Mouse (Mus musculus) erythroblast, embryonic 14.5 days (primary cell): Measurements from ENCODE around the gene Adora1. TPM values are rescaled to one million over a fixed set of nuclear protein-coding genes. Genes with fewer than 3 reads are reported as not detected.

ENCODE experiments used
- H3K27me3 ChIP-seq: 2 replicates; pipeline ENCODE4 v1.6.1; 2012; ENCODE audit warnings: inconsistent platforms; ENCODE audit not compliant: control insufficient read depth
- H3K36me3 ChIP-seq: 2 replicates; pipeline ENCODE4 v1.6.1; 2012; ENCODE audit warnings: mild to moderate bottlenecking, inconsistent platforms; ENCODE audit not compliant: control insufficient read depth
- H3K4me1 ChIP-seq: 2 replicates; pipeline ENCODE4 v1.6.1; 2012; ENCODE audit warnings: inconsistent platforms; ENCODE audit not compliant: control insufficient read depth
- H3K4me3 ChIP-seq: replicated peaks from 2 replicates; pipeline ENCODE3; 2012; ENCODE audit warnings: moderate library complexity, mild to moderate bottlenecking, inconsistent platforms
- H3K9me3 ChIP-seq: 2 replicates; pipeline ENCODE4 v1.6.1; 2012; ENCODE audit warnings: low read length, inconsistent platforms, mixed read lengths; ENCODE audit not compliant: control insufficient read depth
- GATA1 ChIP-seq: IDR thresholded peaks from 2 replicates; pipeline ENCODE4 v1.6.1; 2012; ENCODE audit warnings: low read length, inconsistent platforms, mixed read lengths
- TAL1 ChIP-seq: IDR thresholded peaks from 3 replicates; pipeline ENCODE4 v1.6.1; 2012; ENCODE audit warnings: low read length, inconsistent platforms, mixed read lengths
- polyA plus RNA-seq: library from polyadenylated mRNA; stranded (reverse); fragments of >175 nt; gene quantifications from 2 replicates; pipeline ENCODE4 v1.2.3, GENCODE M21; 2012

Gene Adora1
- polyA plus RNA-seq, 1 experiment: not detected

DNA sequence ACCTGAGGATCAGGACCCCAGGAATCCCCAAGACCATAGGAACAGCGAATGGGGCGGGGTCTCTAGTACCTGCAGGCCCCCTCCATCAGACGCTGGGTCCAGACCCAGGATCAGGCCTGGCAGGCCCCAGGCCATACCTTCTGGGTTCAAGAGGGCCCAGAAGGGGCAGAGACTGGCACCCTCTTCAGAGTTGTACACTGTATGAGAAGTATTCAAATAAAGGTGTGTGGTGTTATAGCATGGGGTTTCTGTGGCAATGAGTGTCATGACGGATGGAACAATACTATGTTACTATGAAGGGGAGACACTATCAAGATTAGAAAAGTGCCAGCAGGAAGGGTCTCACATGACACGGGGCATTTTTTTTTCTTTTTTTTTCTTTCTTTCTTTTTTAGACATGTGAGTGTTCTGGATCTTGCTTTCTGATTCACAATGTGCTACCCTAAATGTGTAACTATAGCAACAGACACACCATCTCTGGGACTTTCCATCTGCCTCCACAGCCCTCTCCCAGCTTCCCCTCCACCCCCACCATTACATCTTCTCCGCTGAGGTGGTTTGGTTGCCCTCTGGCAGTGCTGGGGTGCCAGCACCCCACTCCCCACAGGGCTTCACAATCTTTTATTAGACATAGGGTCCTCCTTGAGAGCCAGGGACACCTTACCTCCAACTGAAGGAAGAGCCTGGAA is 34.1 kb downstream of the Adora1 start:
- H3K4me3 ChIP-seq: no peak overlapping the region
- TF ChIP-seq TAL1: no peak
- TF ChIP-seq GATA1: no peak
- peaks cover 8% of the 10 kb centered on the region for H3K4me1 ChIP-seq
- no peaks in the 10 kb centered on the region for H3K27me3 ChIP-seq
- no peaks in the 10 kb centered on the region for H3K36me3 ChIP-seq
- H3K9me3 ChIP-seq: no peaks in the 10 kb centered on the region

- Histone ChIP-seq H3K36me3 (no peaks in the 10 kb centered on the region), H3K27me3 (no peaks in the 10 kb centered on the region), H3K9me3 (no peaks in the 10 kb centered on the region), H3K4me3 (no peak overlapping the region), H3K4me1 (peaks cover 3% of the 10 kb centered on the region)
- no peak for TF ChIP-seq TAL1
- TF ChIP-seq GATA1: no peak
These were observed 34.8 kb downstream of the Adora1 start for GRCm38 (mm10) chr1:134200481-134200880.

DNA sequence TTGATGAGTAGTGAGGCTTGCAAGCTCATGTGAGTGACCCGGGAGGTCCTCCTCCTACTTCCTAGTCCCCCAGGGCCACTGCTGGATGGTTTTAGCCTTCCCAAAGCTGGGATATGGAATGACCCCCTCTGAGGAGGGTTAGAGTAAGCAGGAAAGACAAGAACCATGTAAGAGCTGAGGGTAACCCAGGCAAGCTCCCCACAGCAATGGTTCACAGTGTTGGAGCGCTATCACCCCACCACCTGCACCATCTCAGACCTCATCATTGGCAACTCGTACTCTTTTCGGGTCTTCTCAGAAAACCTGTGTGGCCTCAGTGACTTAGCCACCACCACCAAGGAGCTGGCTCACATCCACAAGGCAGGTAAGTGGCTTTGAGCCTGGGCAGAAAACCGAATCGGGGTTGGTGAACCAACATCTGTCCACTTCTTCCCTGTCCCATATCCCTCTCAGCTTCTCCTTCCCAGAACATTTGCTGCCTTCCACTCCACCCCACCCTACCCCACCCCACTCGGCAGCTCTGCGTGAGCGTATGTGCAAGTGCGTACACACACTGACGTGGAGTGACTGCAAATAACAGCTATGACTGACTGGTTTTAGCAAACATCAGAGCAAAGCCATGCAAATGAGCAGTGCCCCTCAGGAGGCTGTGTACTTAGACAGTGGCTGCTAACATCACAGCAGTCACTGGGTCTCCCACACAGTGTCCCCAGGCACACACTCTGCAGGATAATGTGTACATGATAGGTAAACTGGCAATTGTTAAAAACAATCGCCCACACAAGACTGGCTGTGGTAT is 36.8 kb downstream of the Adora1 start:
- Histone ChIP-seq H3K4me1 (no peaks in the 10 kb centered on the region), H3K4me3 (no peak overlapping the region), H3K27me3 (no peaks in the 10 kb centered on the region), H3K36me3 (no peaks in the 10 kb centered on the region), H3K9me3 (no peaks in the 10 kb centered on the region)
- no peak for TF ChIP-seq TAL1
- TF ChIP-seq GATA1: no peak

DNA sequence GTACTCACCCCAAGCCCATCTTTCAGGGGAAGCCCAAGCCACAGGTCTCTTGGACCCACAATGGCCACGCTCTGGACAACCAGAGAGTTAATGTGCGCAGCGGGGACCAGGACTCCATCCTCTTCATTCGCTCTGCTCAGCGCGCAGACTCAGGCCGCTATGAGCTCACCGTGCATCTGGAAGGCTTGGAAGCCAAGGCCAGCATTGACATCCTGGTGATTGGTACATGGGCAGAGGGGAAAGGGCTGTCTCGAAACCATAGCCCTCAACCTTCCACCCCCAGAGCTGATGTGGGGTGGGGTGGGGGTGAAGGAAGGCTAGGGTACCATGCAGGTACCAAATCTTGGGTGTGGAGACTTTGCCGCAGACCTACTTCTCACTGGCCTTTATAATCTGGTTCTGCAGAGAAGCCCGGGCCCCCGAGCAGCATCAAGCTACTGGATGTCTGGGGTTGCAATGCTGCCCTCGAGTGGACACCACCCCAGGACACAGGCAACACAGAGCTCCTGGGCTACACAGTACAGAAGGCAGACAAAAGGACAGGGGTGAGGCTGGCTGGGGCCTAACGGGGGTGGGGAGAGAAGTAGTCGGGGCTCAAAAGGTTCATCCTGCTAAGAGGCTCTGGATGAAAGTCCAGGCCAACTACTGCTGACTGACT is 37.8 kb downstream of the Adora1 start:
- Histone ChIP-seq H3K4me1 (no peaks in the 10 kb centered on the region), H3K36me3 (no peaks in the 10 kb centered on the region), H3K27me3 (no peaks in the 10 kb centered on the region), H3K4me3 (no peak overlapping the region), H3K9me3 (no peaks in the 10 kb centered on the region)
- TF ChIP-seq TAL1 (no peak), GATA1 (no peak)

DNA sequence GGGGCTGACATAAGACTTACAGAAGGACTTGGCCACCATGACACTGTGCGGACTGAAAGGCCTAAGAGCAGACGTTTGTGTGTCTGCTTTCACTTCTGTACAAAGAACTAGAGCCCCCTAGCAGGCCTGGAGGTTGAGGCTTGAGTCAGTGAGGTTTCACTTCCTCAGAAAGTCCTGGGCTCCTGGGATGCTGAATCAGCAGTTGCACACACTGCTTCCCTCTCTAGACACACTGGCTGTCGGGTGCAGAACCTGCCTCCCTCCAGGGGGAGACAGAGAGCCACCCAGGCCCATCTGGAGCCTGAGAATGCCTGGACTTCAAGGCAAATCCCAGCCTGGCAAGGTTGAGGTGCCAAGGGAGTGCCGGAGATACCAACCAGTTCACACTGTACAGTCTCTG is 38.8 kb downstream of the Adora1 start:
- no peaks in the 10 kb centered on the region for H3K36me3 ChIP-seq
- no peaks in the 10 kb centered on the region for H3K27me3 ChIP-seq
- no peak for TF ChIP-seq TAL1
- TF ChIP-seq GATA1: no peak
- no peaks in the 10 kb centered on the region for H3K4me1 ChIP-seq
- H3K4me3 ChIP-seq: no peak overlapping the region
- H3K9me3 ChIP-seq: no peaks in the 10 kb centered on the region

- Histone ChIP-seq H3K4me1 (no peaks in the 10 kb centered on the region), H3K36me3 (no peaks in the 10 kb centered on the region), H3K9me3 (no peaks in the 10 kb centered on the region), H3K4me3 (no peak overlapping the region), H3K27me3 (no peaks in the 10 kb centered on the region)
- TF ChIP-seq TAL1: no peak
- no peak for TF ChIP-seq GATA1
These were observed 39.3 kb downstream of the Adora1 start for GRCm38 (mm10) chr1:134195979-134196378.

- Histone ChIP-seq H3K9me3 (no peaks in the 10 kb centered on the region), H3K4me3 (no peak overlapping the region), H3K36me3 (no peaks in the 10 kb centered on the region), H3K27me3 (no peaks in the 10 kb centered on the region), H3K4me1 (no peaks in the 10 kb centered on the region)
- TF ChIP-seq GATA1 (no peak), TAL1 (no peak)
These were observed 39.7 kb downstream of the Adora1 start for GRCm38 (mm10) chr1:134195571-134195970.

- Histone ChIP-seq H3K36me3 (no peaks in the 10 kb centered on the region), H3K4me1 (no peaks in the 10 kb centered on the region), H3K4me3 (no peak overlapping the region), H3K9me3 (no peaks in the 10 kb centered on the region), H3K27me3 (no peaks in the 10 kb centered on the region)
- TF ChIP-seq TAL1: no peak
These were observed 40.1 kb downstream of the Adora1 start for GRCm38 (mm10) chr1:134195117-134195516.

DNA sequence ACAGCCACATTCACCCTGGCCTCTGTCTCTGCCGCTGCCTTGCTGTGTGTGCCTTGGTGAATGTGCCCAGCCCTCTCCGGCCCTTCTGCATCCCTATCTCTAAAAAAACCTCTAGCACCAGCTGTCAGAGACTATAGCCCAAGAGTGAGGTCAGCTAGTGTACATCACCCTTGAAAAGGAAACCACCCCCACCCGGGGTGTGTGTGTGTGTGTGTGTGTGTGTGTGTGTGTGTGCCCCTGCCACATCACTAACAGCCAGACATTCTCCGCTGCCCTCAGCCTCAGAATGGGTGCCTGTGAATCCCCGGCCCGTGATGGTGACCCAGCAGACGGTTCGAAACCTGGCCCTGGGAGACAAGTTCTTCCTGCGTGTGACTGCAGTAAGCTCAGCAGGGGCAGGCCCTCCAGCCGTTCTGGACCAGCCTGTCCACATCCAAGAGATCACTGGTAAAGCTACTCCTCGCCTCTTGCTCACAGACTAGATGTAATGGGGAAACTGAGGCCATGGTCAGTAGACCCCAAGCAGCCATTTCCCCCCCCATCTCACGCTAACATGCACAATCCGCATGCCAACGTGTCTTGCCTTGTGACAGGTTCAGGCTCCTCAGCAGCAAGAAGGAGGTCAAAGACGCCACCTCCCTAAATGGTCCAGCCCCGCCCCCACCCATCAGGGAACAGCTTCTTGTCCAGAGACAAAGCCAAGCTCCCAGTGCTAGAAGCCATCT is 40.8 kb downstream of the Adora1 start:
- no peaks in the 10 kb centered on the region for H3K36me3 ChIP-seq
- no peaks in the 10 kb centered on the region for H3K4me1 ChIP-seq
- H3K27me3 ChIP-seq: peaks cover 2% of the 10 kb centered on the region; the same call in 1 of the 2 replicates
- TF ChIP-seq GATA1: no peak
- TF ChIP-seq TAL1: no peak
- no peak overlapping the region for H3K4me3 ChIP-seq
- H3K9me3 ChIP-seq: no peaks in the 10 kb centered on the region
